Mouse (Mus musculus): ENCODE results near the gene Olfr527.

Gene Olfr527

GRCm38 (mm10) chr7:140333717-140334116 is at the start of gene Olfr527:
Gene Olfr527, plus strand, starts transcription at chr7:140334017.
- no peak for DNase-seq (ENCODE audit: low spot score in 2 of 2)

GRCm38 (mm10) chr7:140295746-140296145 is 38.1 kb upstream of the Olfr527 start:
- DNase-seq (ENCODE audit: low spot score in 2 of 2) = no peak

GRCm38 (mm10) chr7:140296876-140297275 is 36.9 kb upstream of the Olfr527 start:
- DNase-seq (ENCODE audit: low spot score in 2 of 2) = no peak

GRCm38 (mm10) chr7:140299416-140299815 is 34.4 kb upstream of the Olfr527 start:
- no peak for DNase-seq (ENCODE audit: low spot score in 2 of 2)

- DNase-seq (ENCODE audit: low spot score in 2 of 2) = no peak
Measured at GRCm38 (mm10) chr7:140319861-140320385, 13.9 kb upstream of the Olfr527 start.

GRCm38 (mm10) chr7:140320558-140320957 is 13.3 kb upstream of the Olfr527 start, which contains the start of gene Olfr525:
Gene Olfr525, plus strand, starts transcription at chr7:140320858.
- no peak for DNase-seq (ENCODE audit: low spot score in 2 of 2)

DNA sequence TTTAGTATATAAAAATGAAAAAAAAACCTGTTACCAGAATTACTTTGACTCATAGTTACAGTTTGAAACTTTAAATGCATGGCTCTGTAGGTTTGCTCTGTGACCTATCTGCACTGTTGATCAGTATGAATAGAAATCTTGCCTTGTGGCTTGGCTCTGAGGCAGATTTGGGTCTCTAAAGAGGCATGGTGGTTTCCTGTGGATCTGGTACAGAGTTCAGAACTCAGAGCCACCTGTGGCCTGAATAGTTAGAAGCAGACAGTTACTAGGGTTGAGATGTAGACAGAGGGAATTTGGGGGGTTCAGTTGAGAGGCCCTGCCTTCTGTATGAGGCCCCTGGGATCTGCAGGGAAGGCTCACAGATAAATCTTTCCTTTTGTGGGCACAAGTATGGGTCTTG is 12.7 kb upstream of the Olfr527 start:
- DNase-seq (ENCODE audit: low spot score in 2 of 2) = peak in 1 of 2 experiments; percentile 2

GRCm38 (mm10) chr7:140329766-140330304 is 4.0 kb upstream of the Olfr527 start:
- DNase-seq (ENCODE audit: low spot score in 2 of 2) = no peak

GRCm38 (mm10) chr7:140361571-140361970 is 27.8 kb downstream of the Olfr527 start, which contains the start of gene Olfr60:
Gene Olfr60, minus strand, starts transcription at chr7:140361671.
- no peak for DNase-seq (ENCODE audit: low spot score in 2 of 2)

- DNase-seq (ENCODE audit: low spot score in 2 of 2) = no peak
Measured at GRCm38 (mm10) chr7:140374300-140374699, 40.5 kb downstream of the Olfr527 start.

DNA sequence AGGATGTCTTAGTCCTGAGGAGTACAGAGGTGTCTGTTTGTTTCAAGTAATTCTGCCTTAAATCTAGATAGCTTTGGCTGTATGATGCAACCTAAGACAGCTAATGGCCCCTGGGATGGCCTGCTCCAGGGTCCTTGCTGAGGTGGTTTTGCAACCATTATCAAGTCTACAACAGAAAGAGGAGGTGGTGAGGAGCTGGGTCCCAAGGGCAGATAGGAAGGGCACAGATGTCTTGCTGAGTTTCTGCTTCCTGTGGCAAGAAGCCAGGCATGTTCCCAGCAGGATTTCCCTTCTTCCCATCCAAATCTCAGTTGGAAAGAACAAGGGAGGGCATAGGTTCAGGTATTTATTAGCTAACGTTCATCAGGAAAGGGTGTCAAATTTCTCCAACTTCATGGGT is 42.4 kb downstream of the Olfr527 start, which contains the start of gene Olfr530:
TSS of gene Olfr530 (minus strand) at position 101 of the 400 bp plus-strand sequence.
- DNase-seq (ENCODE audit: low spot score in 2 of 2) = no peak

GRCm38 (mm10) chr7:140376911-140377310 is 43.1 kb downstream of the Olfr527 start:
- DNase-seq (ENCODE audit: low spot score in 2 of 2) = no peak
